Mouse (Mus musculus) lung, embryonic 14.5 days (tissue): ENCODE results near the gene Lhx5. TPM values are rescaled to one million over a fixed set of nuclear protein-coding genes. Genes with fewer than 3 reads are reported as not detected.

Experiments
- ATAC-seq: fragments of 200-750 bp; cut with Nextera tagmentation; 2 replicates; pipeline ENCODE4 v1.8.0; 2017; ENCODE audit warnings: mild to moderate bottlenecking, moderate TSS enrichment, moderate library complexity; ENCODE audit not compliant: insufficient read depth
- DNase-seq: peaks from one replicate; pipeline ENCODE4 v3.0.0-alpha.2; 2015
- H3K27ac ChIP-seq: fragments of 300-500 bp; sonication (generic); 2 replicates; pipeline ENCODE4 v1.5.1; 2014; ENCODE audit warnings: low read depth, mild to moderate bottlenecking, moderate library complexity
- H3K27me3 ChIP-seq: fragments of 300-500 bp; sonication (generic); 2 replicates; pipeline ENCODE4 v1.6.1; 2014; ENCODE audit warnings: low read length, control low read depth; ENCODE audit not compliant: insufficient read depth
- H3K36me3 ChIP-seq: fragments of 300-500 bp; sonication (generic); 2 replicates; pipeline ENCODE4 v1.6.1; 2014; ENCODE audit warnings: control low read depth; ENCODE audit not compliant: insufficient read depth
- H3K4me1 ChIP-seq: fragments of 300-500 bp; sonication (generic); 2 replicates; pipeline ENCODE4 v1.6.1; 2014; ENCODE audit warnings: antibody characterized with exemption, control low read depth; ENCODE audit not compliant: insufficient read depth
- H3K4me2 ChIP-seq: fragments of 300-500 bp; sonication (generic); 2 replicates; pipeline ENCODE4 v1.6.1; 2014; ENCODE audit warnings: mild to moderate bottlenecking
- H3K4me3 ChIP-seq: fragments of 300-500 bp; sonication (generic); 2 replicates; pipeline ENCODE4 v1.5.1; 2014; ENCODE audit warnings: low read depth, low read length
- H3K9ac ChIP-seq: fragments of 300-500 bp; sonication (generic); 2 replicates; pipeline ENCODE4 v1.6.1; 2014
- H3K9me3 ChIP-seq: fragments of 300-500 bp; sonication (generic); 2 replicates; pipeline ENCODE4 v1.6.1; 2016; ENCODE audit warnings: low read depth, low read length, control low read depth
- CTCF ChIP-seq: IDR thresholded peaks from 2 replicates; pipeline ENCODE4 v1.5.1; 2016; ENCODE audit warnings: antibody characterized with exemption, low read depth
- WGBS: fragments of 180-500 bp; shearing (Covaris S2); extraction: QIAGEN DNeasy Blood & Tissue Kit; methylation state at CpG from one replicate; pipeline ENCODE4 v1.1.7; 2014; 5-methylcytosine and 5-hydroxymethylcytosine counted together
- polyA plus RNA-seq: library from polyadenylated mRNA; unstranded; fragments of >200 nt; fragmentation: Nextera tagmentation; extraction: Ambion mirVana; gene quantifications from 2 replicates; pipeline ENCODE4 v1.2.1, GENCODE M21; 2014

Gene Lhx5
- polyA plus RNA-seq, 1 experiment from 2014 or later = not detected

GRCm38 (mm10) chr5:120454756-120455337 is 23.3 kb downstream of the Lhx5 start:
- Histone ChIP-seq H3K4me2 (no peak overlapping the region), H3K9ac (no peak overlapping the region), H3K27ac (no peak overlapping the region), H3K4me3 (no peak overlapping the region), H3K4me1 (no peaks in the 10 kb centered on the region), H3K27me3 (peaks cover 13% of the 10 kb centered on the region; the same call in 1 of the 2 replicates), H3K36me3 (no peaks in the 10 kb centered on the region), H3K9me3 (no peaks in the 10 kb centered on the region)
- DNase-seq (no peak), ATAC-seq (no peak)
- WGBS = 35% methylated on average over 14 of the region's 14 CpGs
- TF ChIP-seq CTCF = no peak

GRCm38 (mm10) chr5:120456253-120456652 is 24.8 kb downstream of the Lhx5 start:
- no peak overlapping the region for H3K27ac ChIP-seq
- no peaks in the 10 kb centered on the region for H3K36me3 ChIP-seq
- no peak for DNase-seq
- TF ChIP-seq CTCF = no peak
- 5% methylated on average over 1 of the region's 1 CpGs for WGBS
- H3K9me3 ChIP-seq = no peaks in the 10 kb centered on the region
- H3K27me3 ChIP-seq = peaks cover 13% of the 10 kb centered on the region; the same call in 1 of the 2 replicates
- no peak overlapping the region for H3K4me3 ChIP-seq
- no peak for ATAC-seq
- H3K4me2 ChIP-seq = no peak overlapping the region
- H3K9ac ChIP-seq = no peak overlapping the region
- no peaks in the 10 kb centered on the region for H3K4me1 ChIP-seq

DNA sequence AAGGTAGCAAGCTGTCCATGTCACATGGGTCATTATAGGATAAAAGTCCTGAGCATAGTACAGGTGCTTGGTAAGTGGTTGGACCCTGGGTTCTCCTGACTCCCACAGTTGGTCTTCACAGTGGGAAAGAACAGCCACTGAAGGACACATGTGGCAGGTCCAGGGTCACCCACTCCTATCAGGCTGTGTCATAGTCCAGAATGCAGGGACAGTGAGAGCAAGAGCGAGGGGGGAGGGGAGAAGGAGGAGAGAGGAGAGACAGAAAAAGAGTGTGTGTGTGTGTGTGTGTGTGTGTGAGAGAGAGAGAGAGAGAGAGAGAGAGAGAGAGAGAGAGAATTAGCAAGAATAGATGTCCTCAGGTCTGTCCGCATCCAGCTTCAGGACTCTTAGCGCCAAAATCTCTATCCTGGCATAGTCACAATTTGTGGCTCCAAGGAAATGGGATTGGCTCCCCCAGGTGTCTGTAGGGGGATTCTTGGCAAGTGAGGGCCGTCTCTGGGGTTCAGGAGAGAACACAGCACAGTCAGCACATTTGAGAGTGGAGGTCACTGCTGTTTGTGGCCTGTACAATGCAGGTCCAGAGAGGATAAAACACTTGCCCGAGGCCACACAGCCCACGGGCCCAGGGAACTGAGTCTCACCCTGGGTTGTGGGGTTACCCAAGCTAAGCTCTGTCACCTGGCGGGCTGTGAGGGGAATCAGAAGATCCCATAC is 25.5 kb downstream of the Lhx5 start:
- 45% methylated on average over 7 of the region's 7 CpGs for WGBS
- Histone ChIP-seq H3K9ac (no peak overlapping the region), H3K9me3 (no peaks in the 10 kb centered on the region), H3K27ac (no peak overlapping the region), H3K4me2 (no peak overlapping the region), H3K36me3 (no peaks in the 10 kb centered on the region), H3K27me3 (peaks cover 13% of the 10 kb centered on the region; the same call in 1 of the 2 replicates), H3K4me3 (no peak overlapping the region), H3K4me1 (no peaks in the 10 kb centered on the region)
- no peak for DNase-seq
- ATAC-seq = no peak
- no peak for TF ChIP-seq CTCF

DNA sequence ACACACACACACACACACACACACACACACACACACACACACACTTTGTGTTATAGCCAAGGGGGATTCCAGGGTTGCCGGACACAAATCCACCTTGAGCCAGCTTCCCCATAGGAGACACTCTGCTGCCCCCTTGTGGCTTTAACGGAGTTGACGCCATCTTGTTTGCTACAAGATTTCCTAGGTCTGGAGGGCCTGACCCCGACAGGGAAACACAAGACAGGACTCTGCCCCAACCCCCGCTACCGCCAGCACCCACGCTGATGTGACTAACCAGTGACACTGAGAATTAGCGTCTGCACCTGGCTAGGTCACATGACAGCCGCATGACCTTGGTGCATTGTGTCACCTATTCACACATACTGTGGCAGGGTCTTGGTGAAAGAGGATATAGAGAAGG is 26.1 kb downstream of the Lhx5 start:
- Histone ChIP-seq H3K9ac (no peak overlapping the region), H3K9me3 (no peaks in the 10 kb centered on the region), H3K4me2 (no peak overlapping the region), H3K4me1 (no peaks in the 10 kb centered on the region), H3K27ac (no peak overlapping the region), H3K27me3 (peaks cover 13% of the 10 kb centered on the region; the same call in 1 of the 2 replicates), H3K4me3 (no peak overlapping the region), H3K36me3 (no peaks in the 10 kb centered on the region)
- 6% methylated on average over 9 of the region's 9 CpGs for WGBS
- peak; percentile 92 for DNase-seq
- ATAC-seq = no peak
- peak; percentile 84 for TF ChIP-seq CTCF

- H3K36me3 ChIP-seq = no peaks in the 10 kb centered on the region
- no peak overlapping the region for H3K27ac ChIP-seq
- H3K4me1 ChIP-seq = no peaks in the 10 kb centered on the region
- no peak for DNase-seq
- H3K9me3 ChIP-seq = no peaks in the 10 kb centered on the region
- H3K27me3 ChIP-seq = peaks cover 9% of the 10 kb centered on the region; the same call in 1 of the 2 replicates
- ATAC-seq = no peak
- WGBS = 67% methylated on average over 10 of the region's 10 CpGs
- H3K9ac ChIP-seq = no peak overlapping the region
- H3K4me2 ChIP-seq = no peak overlapping the region
- TF ChIP-seq CTCF = no peak
- no peak overlapping the region for H3K4me3 ChIP-seq
These were observed 27.6 kb downstream of the Lhx5 start for GRCm38 (mm10) chr5:120459133-120459532.

- Histone ChIP-seq H3K36me3 (no peaks in the 10 kb centered on the region), H3K4me1 (no peaks in the 10 kb centered on the region), H3K9me3 (no peaks in the 10 kb centered on the region), H3K9ac (no peak overlapping the region), H3K4me3 (no peak overlapping the region), H3K27me3 (no peaks in the 10 kb centered on the region), H3K27ac (no peak overlapping the region), H3K4me2 (no peak overlapping the region)
- no peak for TF ChIP-seq CTCF
- no peak for DNase-seq
- 68% methylated on average over 15 of the region's 15 CpGs for WGBS
- no peak for ATAC-seq
These were observed 30.4 kb downstream of the Lhx5 start for GRCm38 (mm10) chr5:120461902-120462301.

- no peak overlapping the region for H3K4me3 ChIP-seq
- H3K9me3 ChIP-seq = no peaks in the 10 kb centered on the region
- peak; percentile 55 for TF ChIP-seq CTCF
- H3K4me1 ChIP-seq = no peaks in the 10 kb centered on the region
- no peak overlapping the region for H3K9ac ChIP-seq
- no peak overlapping the region for H3K27ac ChIP-seq
- 80% methylated on average over 4 of the region's 4 CpGs for WGBS
- no peaks in the 10 kb centered on the region for H3K27me3 ChIP-seq
- no peak overlapping the region for H3K4me2 ChIP-seq
- H3K36me3 ChIP-seq = no peaks in the 10 kb centered on the region
- ATAC-seq (no peak), DNase-seq (peak; percentile 27)
These were observed 32.8 kb downstream of the Lhx5 start for GRCm38 (mm10) chr5:120464321-120464720.
